Mouse (Mus musculus): Measurements from ENCODE around the gene A030005L19Rik.

- TF ChIP-seq TAL1 (IDR thresholded peaks at IDR 0.05; ENCODE audit: low read length) (no peak), GATA1 (IDR thresholded peaks at IDR 0.05; ENCODE audit: low read length) (no peak)
Measured at GRCm38 (mm10) chr1:82913025-82913424, at the start of gene A030005L19Rik.

Data from erythroblast, embryonic 14.5 days (primary cell).